Mouse (Mus musculus) stomach, postnatal 0 days (tissue): Measurements from ENCODE around the gene Ush2a.

ENCODE experiments used
- CTCF ChIP-seq: IDR thresholded peaks from 2 replicates; pipeline ENCODE4 v1.5.1; 2016; ENCODE audit warnings: antibody characterized with exemption, low read depth, mild to moderate bottlenecking, moderate library complexity
- EP300 ChIP-seq: optimal IDR thresholded peaks from 2 replicates; pipeline ENCODE3; 2016; ENCODE audit warnings: antibody characterized with exemption

DNA sequence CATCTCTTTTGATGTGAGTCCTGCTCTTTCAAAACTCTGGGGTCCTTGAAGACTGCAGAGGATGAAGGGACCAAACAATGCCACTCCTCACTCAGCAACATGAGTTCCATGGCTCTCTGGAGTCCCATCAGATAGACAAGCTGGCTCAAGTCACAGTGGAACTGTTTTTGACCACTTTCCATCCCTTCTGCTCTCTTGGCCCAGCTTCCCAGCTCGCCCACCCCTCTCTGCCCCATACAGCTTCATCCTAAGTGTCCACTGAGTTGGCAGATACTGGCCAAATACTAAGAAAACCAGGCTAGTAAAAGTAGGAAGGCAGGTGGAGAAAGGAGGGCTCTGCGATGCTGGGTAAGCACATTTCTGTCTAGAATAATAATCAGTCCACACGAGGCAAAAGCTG, 265.6 kb downstream of the Ush2a start:
- no peak for TF ChIP-seq CTCF
- no peak for TF ChIP-seq EP300
